8 mouse cellular contexts compared by ENCODE assay signal in genomic region chr5:109795967-109796652, GRCm38 (mm10). TPM values are rescaled to one million over a fixed set of nuclear protein-coding genes. Genes with fewer than 3 reads are reported as not detected.
DNase-seq lines count a peak whose midpoint lies in the region; ATAC-seq lines count a peak whose summit lies in the region.
"Not testable (repeated sequence)": the region's sequence is repeated elsewhere in the genome, so short reads cannot be mapped to it uniquely, and the experiment has no call there.

No protein-coding gene starts in this region.

- H3K4me3 ChIP-seq in megakaryocyte, embryonic 14.5 days (replicated peaks): peak overlapping the region; percentile 91

- intact Hi-C loops in gastrocnemius, postnatal 14 days (cut with DNase I; ENCODE audit: low total_unique reads): not testable (repeated sequence)

- peak; percentile 98 for ATAC-seq in inflammation-experienced regulatory T-cells, adult 6 months

- peak; percentile 65 to 92 for DNase-seq in adrenal gland, adult (ENCODE audit: inconsistent age in 2 of 2, low spot score in 1 of 2)
- DNase-seq in embryo, embryonic 11 days: peak; percentile 52
- DNase-seq in gastrocnemius, postnatal 14 days: peak; percentile 28
- DNase-seq in left cerebral cortex, adult 9 months (ENCODE audit: low spot score in 2 of 2): peak; percentile 35 to 55
- peak; percentile 5 for DNase-seq in right cerebral cortex, postnatal 14 days
- peak; percentile 55 for DNase-seq in urinary bladder, postnatal 36 days (ENCODE audit: low spot score in 2 of 2)

- not testable (repeated sequence) for H3K9me3 ChIP-seq in megakaryocyte, embryonic 14.5 days

- H3K36me3 ChIP-seq in megakaryocyte, embryonic 14.5 days (replicated peaks; ENCODE audit: low read length): not testable (repeated sequence)

- not testable (repeated sequence) for H3K27me3 ChIP-seq in megakaryocyte, embryonic 14.5 days (replicated peaks)

- H3K4me1 ChIP-seq in megakaryocyte, embryonic 14.5 days: not testable (repeated sequence)

RNA-seq across cellular contexts. Expression of gene 4930522L14Rik, which starts 44.4 kb away (rescaled TPM):
- total RNA-seq in gastrocnemius, postnatal 14 days (2021): 1 to 10 TPM; 1.8 to 2.4 TPM
- 10 to 100 TPM; 14.6 to 25.5 (median 22.2) TPM for polyA plus RNA-seq in inflammation-experienced regulatory T-cells, adult 6 months (2017; shearing (Covaris generic))
- 0.20 TPM in 1 of 2 replicates, not detected in the other for polyA plus RNA-seq in megakaryocyte, embryonic 14.5 days (2012; ENCODE audit: insufficient read depth, low replicate concordance)

Comparison
In these comparisons a context has a peak if more than half of its experiments do, and no peak if none do; other contexts are left out.
1. Peak in every context shown above with its lines: DNase-seq, ATAC-seq and H3K4me3 ChIP-seq.
2. DNase-seq: peak in every context shown above with its lines; median percentile 78 in adrenal gland, adult; 55 in urinary bladder, postnatal 36 days; 52 in embryo, embryonic 11 days; 45 in left cerebral cortex, adult 9 months; 28 in gastrocnemius, postnatal 14 days; 5 in right cerebral cortex, postnatal 14 days.
3. RNA of gene 4930522L14Rik, which starts 44.4 kb away (polyA plus RNA-seq): 14.6 to 25.5 TPM in inflammation-experienced regulatory T-cells, adult 6 months; 0.20 TPM in megakaryocyte, embryonic 14.5 days; every median in the first group is over 10 times any median in the second.